ENCODE assay signal across 22 mouse cellular contexts in the genomic region with DNA sequence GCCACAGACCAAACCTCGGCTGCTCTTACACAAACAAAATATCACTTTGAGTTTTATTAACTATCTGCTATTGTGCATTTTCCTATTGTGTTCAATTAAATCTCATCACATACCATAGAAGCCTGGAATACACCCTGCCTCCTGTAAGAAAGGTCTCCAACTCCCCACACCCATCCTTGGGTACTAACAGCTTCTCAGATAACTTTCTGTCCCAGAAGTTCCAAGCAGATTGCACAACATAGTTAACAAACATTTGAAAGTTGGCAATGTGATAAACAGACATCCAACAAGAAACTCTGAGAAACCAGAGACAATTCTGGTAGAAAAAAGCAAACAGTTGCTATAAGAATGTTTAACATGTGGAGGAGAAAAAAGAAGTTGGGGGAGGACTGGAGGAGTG. TPM values are rescaled to one million over a fixed set of nuclear protein-coding genes. Genes with fewer than 3 reads are reported as not detected.
DNase-seq lines count a peak whose midpoint lies in the region; ATAC-seq and TF ChIP-seq lines count a peak whose summit lies in the region.
"Had no signal": no experiment of that assay in that cellular context is flagged by ENCODE, and none has a peak within 500 bp of the region (broad histone marks: within the 10 kb centered on the region; RNA-seq: fewer than 3 reads in every experiment).

No protein-coding gene starts in this region.

- ATAC-seq in heart, embryonic 11.5 days (replicated peaks; ENCODE audit: insufficient number of reproducible peaks, low FRiP score, low TSS enrichment) = no peak
- ATAC-seq in lung, postnatal 0 days = no peak
- no peak for ATAC-seq in forebrain, embryonic 14.5 days
- ATAC-seq: forebrain, postnatal 0 days had no signal

- WGBS in heart, embryonic 11.5 days (ENCODE audit: insufficient replicate concordance) = 78% methylated on average over 1 of the region's 1 CpGs
- 63% methylated on average over 1 of the region's 1 CpGs for WGBS in lung, postnatal 0 days
- 96% methylated on average over 1 of the region's 1 CpGs for WGBS in forebrain, embryonic 14.5 days

- no peak overlapping the region for H3K4me3 ChIP-seq in heart, embryonic 11.5 days (ENCODE audit: low read depth, low read length)
- H3K4me3 ChIP-seq in lung, postnatal 0 days (ENCODE audit: low read depth, low read length) = no peak overlapping the region
- no peak overlapping the region for H3K4me3 ChIP-seq in bone marrow macrophage, adult 2 months (ENCODE audit: insufficient read depth, low read length)
- no peak overlapping the region for H3K4me3 ChIP-seq in forebrain, embryonic 14.5 days (ENCODE audit: low read depth, low read length)
- H3K4me3 ChIP-seq: embryonic facial prominence, embryonic 13.5 days; forebrain, embryonic 12.5 days; heart, embryonic 13.5 days; hindbrain, embryonic 15.5 days had no signal

- no peak overlapping the region for H3K9ac ChIP-seq in heart, embryonic 11.5 days (ENCODE audit: low read depth, low read length)
- H3K9ac ChIP-seq in lung, postnatal 0 days (replicated peaks; ENCODE audit: low read depth) = no peak overlapping the region
- H3K9ac ChIP-seq in forebrain, embryonic 14.5 days (ENCODE audit: low read length) = no peak overlapping the region
- H3K9ac ChIP-seq: embryonic facial prominence, embryonic 13.5 days; forebrain, embryonic 12.5 days; forebrain, postnatal 0 days; heart, embryonic 13.5 days; hindbrain, embryonic 15.5 days had no signal

- no peak for TF ChIP-seq CTCF in lung, postnatal 0 days (IDR thresholded peaks at IDR 0.05)
- TF ChIP-seq CTCF in bone marrow macrophage, adult 2 months (IDR thresholded peaks at IDR 0.05; ENCODE audit: low read depth, low read length) = no peak

- DNase-seq in heart, adult 11 months = peak; percentile 84
- peak; percentile 45 for DNase-seq in lung, postnatal 0 days (ENCODE audit: low spot score)
- no peak for DNase-seq in lung, postnatal 10 days
- no peak for DNase-seq in spleen, postnatal 36 days (ENCODE audit: low spot score in 2 of 2)
- DNase-seq in forebrain, embryonic 14.5 days (ENCODE audit: low spot score) = no peak
- DNase-seq: adrenal gland, adult 8-10 months; cerebellum, adult 11-12 months; cerebellum, adult 9-10 months; cerebellum, postnatal 25 days; forebrain, postnatal 0 days; gastrocnemius, postnatal 10 days; heart, postnatal 36 days had no signal

- no peak for TF ChIP-seq POLR2A in bone marrow macrophage, adult 2 months (IDR thresholded peaks at IDR 0.05; ENCODE audit: borderline replicate concordance, low read depth, low read length)

- no peaks in the 10 kb centered on the region for H3K4me1 ChIP-seq in heart, embryonic 11.5 days (ENCODE audit: control insufficient read depth, insufficient read depth, low read length)
- H3K4me1 ChIP-seq in lung, postnatal 0 days (ENCODE audit: insufficient read depth, low read depth, low read length) = peaks cover 11% of the 10 kb centered on the region; the same call in 1 of the 2 replicates
- peaks cover 57% of the 10 kb centered on the region for H3K4me1 ChIP-seq in bone marrow macrophage, adult 2 months (ENCODE audit: control insufficient read depth, insufficient read depth, low read length)
- no peaks in the 10 kb centered on the region for H3K4me1 ChIP-seq in forebrain, embryonic 14.5 days (ENCODE audit: control insufficient read depth, insufficient read depth, low read length)
- H3K4me1 ChIP-seq: embryonic facial prominence, embryonic 13.5 days; forebrain, embryonic 12.5 days; heart, embryonic 13.5 days; hindbrain, embryonic 15.5 days had no signal

- no peaks in the 10 kb centered on the region for H3K27me3 ChIP-seq in heart, embryonic 11.5 days (ENCODE audit: control insufficient read depth, insufficient read depth, low read length)
- no peaks in the 10 kb centered on the region for H3K27me3 ChIP-seq in lung, postnatal 0 days (replicated peaks; ENCODE audit: insufficient read depth, low read length)
- H3K27me3 ChIP-seq in forebrain, embryonic 14.5 days (replicated peaks; ENCODE audit: control insufficient read depth, insufficient read depth, low read length) = no peaks in the 10 kb centered on the region
- H3K27me3 ChIP-seq: CH12.LX; embryonic facial prominence, embryonic 13.5 days; forebrain, embryonic 12.5 days; heart, embryonic 13.5 days; hindbrain, embryonic 15.5 days had no signal

- H3K9me3 ChIP-seq in heart, embryonic 11.5 days (replicated peaks; ENCODE audit: control insufficient read depth, low read length) = no peaks in the 10 kb centered on the region
- H3K9me3 ChIP-seq in lung, postnatal 0 days (ENCODE audit: low read length) = no peaks in the 10 kb centered on the region
- no peaks in the 10 kb centered on the region for H3K9me3 ChIP-seq in forebrain, embryonic 14.5 days (replicated peaks; ENCODE audit: control insufficient read depth, low read length)
- H3K9me3 ChIP-seq: embryonic facial prominence, embryonic 13.5 days; forebrain, embryonic 12.5 days; heart, embryonic 13.5 days; hindbrain, embryonic 15.5 days had no signal

- no peak overlapping the region for H3K27ac ChIP-seq in heart, embryonic 11.5 days (ENCODE audit: low read depth, low read length)
- H3K27ac ChIP-seq in lung, postnatal 0 days (ENCODE audit: low read length) = no peak overlapping the region
- H3K27ac ChIP-seq in bone marrow macrophage, adult 2 months (ENCODE audit: insufficient read depth, low read depth, low read length) = peak overlapping the region; percentile 63
- H3K27ac ChIP-seq in forebrain, embryonic 14.5 days (ENCODE audit: low read depth, low read length) = no peak overlapping the region
- H3K27ac ChIP-seq: embryonic facial prominence, embryonic 13.5 days; forebrain, embryonic 12.5 days; heart, embryonic 13.5 days; hindbrain, embryonic 15.5 days had no signal

- TF ChIP-seq EP300 in lung, postnatal 0 days (IDR thresholded peaks at IDR 0.05) = no peak

- no peaks in the 10 kb centered on the region for H3K36me3 ChIP-seq in heart, embryonic 11.5 days (ENCODE audit: control insufficient read depth, insufficient read depth, low read length)
- no peaks in the 10 kb centered on the region for H3K36me3 ChIP-seq in lung, postnatal 0 days (ENCODE audit: insufficient read depth, low read length)
- no peaks in the 10 kb centered on the region for H3K36me3 ChIP-seq in forebrain, embryonic 14.5 days (ENCODE audit: control insufficient read depth, insufficient read depth, low read length)
- H3K36me3 ChIP-seq: embryonic facial prominence, embryonic 13.5 days; forebrain, embryonic 12.5 days; heart, embryonic 13.5 days; hindbrain, embryonic 15.5 days had no signal

- H3K4me2 ChIP-seq in heart, embryonic 11.5 days = no peak overlapping the region
- no peak overlapping the region for H3K4me2 ChIP-seq in lung, postnatal 0 days (replicated peaks; ENCODE audit: low read depth, low read length)
- no peak overlapping the region for H3K4me2 ChIP-seq in forebrain, embryonic 14.5 days (ENCODE audit: low read length)
- H3K4me2 ChIP-seq: embryonic facial prominence, embryonic 13.5 days; forebrain, embryonic 12.5 days; heart, embryonic 13.5 days; hindbrain, embryonic 15.5 days had no signal

RNA-seq across cellular contexts. Expression of a gene that starts 0.7 kb away (rescaled TPM):
- polyA plus RNA-seq in heart, embryonic 11.5 days (2014; fragmentation: Nextera tagmentation; extraction: Ambion mirVana) = not detected in 2 replicates
- 0.10 and 0.14 TPM in 2 replicates for polyA plus RNA-seq in lung, postnatal 0 days (2015; fragmentation: Nextera tagmentation; extraction: Ambion mirVana)
- 18.2 and 19.3 TPM in 2 replicates for polyA plus RNA-seq in bone marrow macrophage, adult 2 months (2012; ENCODE audit: insufficient read depth, insufficient read length, missing spikeins)
- not detected in 2 replicates for polyA plus RNA-seq in forebrain, embryonic 14.5 days (2014; fragmentation: Nextera tagmentation; extraction: Ambion mirVana)
- polyA plus RNA-seq: embryonic facial prominence, embryonic 13.5 days; forebrain, embryonic 12.5 days; forebrain, postnatal 0 days; heart, embryonic 13.5 days; heart, postnatal 0 days; hindbrain, embryonic 11.5 days; hindbrain, embryonic 15.5 days had no signal

RNA-seq across cellular contexts. Expression of a gene that starts 12.2 kb away (rescaled TPM):
- not detected in 2 replicates for polyA plus RNA-seq in heart, embryonic 11.5 days (2014; fragmentation: Nextera tagmentation; extraction: Ambion mirVana)
- 5.3 TPM in 2 replicates for polyA plus RNA-seq in lung, postnatal 0 days (2015; fragmentation: Nextera tagmentation; extraction: Ambion mirVana)
- polyA plus RNA-seq in bone marrow macrophage, adult 2 months (2012; ENCODE audit: insufficient read depth, insufficient read length, missing spikeins) = 26.7 and 30.4 TPM in 2 replicates
- polyA plus RNA-seq in forebrain, embryonic 14.5 days (2014; fragmentation: Nextera tagmentation; extraction: Ambion mirVana) = not detected in 2 replicates
- polyA plus RNA-seq: embryonic facial prominence, embryonic 13.5 days; forebrain, embryonic 12.5 days; hindbrain, embryonic 11.5 days had no signal

RNA-seq across cellular contexts. Expression of a gene that starts 57.5 kb away (rescaled TPM):
- polyA plus RNA-seq in heart, embryonic 11.5 days (2014; fragmentation: Nextera tagmentation; extraction: Ambion mirVana) = not detected in 2 replicates
- polyA plus RNA-seq in lung, postnatal 0 days (2015; fragmentation: Nextera tagmentation; extraction: Ambion mirVana) = not detected in 2 replicates
- polyA plus RNA-seq in bone marrow macrophage, adult 2 months (2012; ENCODE audit: insufficient read depth, insufficient read length, missing spikeins) = not detected in 2 replicates
- not detected in 2 replicates for polyA plus RNA-seq in forebrain, embryonic 14.5 days (2014; fragmentation: Nextera tagmentation; extraction: Ambion mirVana)
- polyA plus RNA-seq: embryonic facial prominence, embryonic 13.5 days; forebrain, embryonic 12.5 days; forebrain, postnatal 0 days; gonadal fat pad, adult 2 months; heart, embryonic 13.5 days; heart, postnatal 0 days; hindbrain, embryonic 11.5 days; hindbrain, embryonic 15.5 days had no signal

Comparison
In these comparisons a context has a peak if more than half of its experiments do, and no peak if none do; other contexts are left out.
1. DNase-seq: peak in heart, adult 11 months (single experiment) and lung, postnatal 0 days (single experiment); none in lung, postnatal 10 days (single experiment), spleen, postnatal 36 days (0 of 2) and forebrain, embryonic 14.5 days (single experiment).
2. RNA of a gene that starts 0.7 kb away (polyA plus RNA-seq): 18.2 to 19.3 TPM in bone marrow macrophage, adult 2 months; 0.10 to 0.14 TPM in lung, postnatal 0 days, not detected in heart, embryonic 11.5 days and not detected in forebrain, embryonic 14.5 days; every median in the first group is over 10 times any median in the second.